Mouse (Mus musculus) lung, postnatal 0 days (tissue): ENCODE measurements around the gene Polr1d. TPM values are rescaled to one million over a fixed set of nuclear protein-coding genes. Genes with fewer than 3 reads are reported as not detected.

Experiments
- ATAC-seq: fragments of 200-750 bp; cut with Nextera tagmentation; 2 replicates; pipeline ENCODE4 v1.8.0; 2017; ENCODE audit warnings: moderate library complexity
- DNase-seq: peaks from one replicate; pipeline ENCODE4 v3.0.0-alpha.2; 2016; ENCODE audit warnings: low spot score
- H3K27ac ChIP-seq: fragments of 300-500 bp; sonication (generic); 2 replicates; pipeline ENCODE4 v1.5.1; 2014; ENCODE audit warnings: antibody characterized with exemption, mild to moderate bottlenecking, low read length, mixed read lengths
- H3K27me3 ChIP-seq: fragments of 300-500 bp; sonication (generic); replicated peaks from 2 replicates; pipeline ENCODE4 v1.6.1; 2014; ENCODE audit warnings: low read length, mixed read lengths; ENCODE audit not compliant: insufficient read depth
- H3K36me3 ChIP-seq: fragments of 300-500 bp; sonication (generic); 2 replicates; pipeline ENCODE4 v1.6.1; 2014; ENCODE audit warnings: low read length, mixed read lengths; ENCODE audit not compliant: insufficient read depth
- H3K4me1 ChIP-seq: fragments of 300-500 bp; sonication (generic); 2 replicates; pipeline ENCODE4 v1.6.1; 2014; ENCODE audit warnings: antibody characterized with exemption, low read depth, low read length, mixed read lengths; ENCODE audit not compliant: insufficient read depth
- H3K4me2 ChIP-seq: fragments of 300-500 bp; sonication (generic); replicated peaks from 2 replicates; pipeline ENCODE4 v1.6.1; 2014; ENCODE audit warnings: low read depth, mild to moderate bottlenecking, low read length, moderate library complexity, mixed read lengths
- H3K4me3 ChIP-seq: fragments of 300-500 bp; sonication (generic); 2 replicates; pipeline ENCODE4 v1.5.1; 2014; ENCODE audit warnings: low read depth, low read length
- H3K9ac ChIP-seq: fragments of 300-500 bp; sonication (generic); replicated peaks from 2 replicates; pipeline ENCODE4 v1.6.1; 2014; ENCODE audit warnings: low read depth, mild to moderate bottlenecking
- H3K9me3 ChIP-seq: fragments of 300-500 bp; sonication (generic); 2 replicates; pipeline ENCODE4 v1.6.1; 2016; ENCODE audit warnings: low read length, mixed read lengths
- CTCF ChIP-seq: IDR thresholded peaks from 2 replicates; pipeline ENCODE4 v1.5.1; 2016; ENCODE audit warnings: antibody characterized with exemption, mild to moderate bottlenecking
- EP300 ChIP-seq: IDR thresholded peaks from 2 replicates; pipeline ENCODE4 v1.6.1; 2016; ENCODE audit warnings: antibody characterized with exemption, mild to moderate bottlenecking, control low read depth
- WGBS: fragments of 180-500 bp; shearing (Covaris S2); extraction: QIAGEN DNeasy Blood & Tissue Kit; methylation state at CpG from one replicate; pipeline ENCODE4 v1.1.7; 2014; 5-methylcytosine and 5-hydroxymethylcytosine counted together
- polyA plus RNA-seq: library from polyadenylated mRNA; unstranded; fragments of >200 nt; fragmentation: Nextera tagmentation; extraction: Ambion mirVana; gene quantifications from 2 replicates; pipeline ENCODE4 v1.2.1, GENCODE M21; 2015

Gene Polr1d
- polyA plus RNA-seq, 1 experiment from 2014 or later = 106 TPM

DNA sequence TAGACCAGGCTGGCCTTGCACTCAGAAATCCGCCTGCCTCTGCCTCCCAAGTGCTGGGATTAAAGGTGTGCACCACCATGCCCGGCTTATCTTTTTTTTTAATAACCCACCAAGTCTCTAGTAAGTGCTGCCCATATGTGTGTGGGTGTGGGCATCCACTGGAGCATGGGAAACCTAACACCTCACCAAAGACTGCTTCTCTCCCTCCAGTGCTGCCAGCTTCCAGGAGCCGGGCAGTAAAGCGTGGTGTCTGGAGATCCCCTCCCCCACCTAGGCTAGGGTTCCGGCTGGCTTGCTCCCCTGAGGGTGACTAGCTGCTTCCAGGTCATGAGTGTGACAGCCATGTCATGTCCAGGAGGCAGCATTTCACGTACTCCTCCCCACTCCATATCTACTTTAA lies 25.4 kb downstream of the Polr1d start:
- ATAC-seq = no peak
- no peak overlapping the region for H3K27ac ChIP-seq
- H3K4me2 ChIP-seq = no peak overlapping the region
- no peak overlapping the region for H3K4me3 ChIP-seq
- H3K9ac ChIP-seq = no peak overlapping the region
- no peaks in the 10 kb centered on the region for H3K4me1 ChIP-seq
- DNase-seq = no peak
- WGBS = 91% methylated on average over 6 of the region's 6 CpGs
- TF ChIP-seq EP300 (no peak), CTCF (no peak)
- H3K9me3 ChIP-seq = no peaks in the 10 kb centered on the region
- H3K27me3 ChIP-seq = no peaks in the 10 kb centered on the region
- H3K36me3 ChIP-seq = no peaks in the 10 kb centered on the region

DNA sequence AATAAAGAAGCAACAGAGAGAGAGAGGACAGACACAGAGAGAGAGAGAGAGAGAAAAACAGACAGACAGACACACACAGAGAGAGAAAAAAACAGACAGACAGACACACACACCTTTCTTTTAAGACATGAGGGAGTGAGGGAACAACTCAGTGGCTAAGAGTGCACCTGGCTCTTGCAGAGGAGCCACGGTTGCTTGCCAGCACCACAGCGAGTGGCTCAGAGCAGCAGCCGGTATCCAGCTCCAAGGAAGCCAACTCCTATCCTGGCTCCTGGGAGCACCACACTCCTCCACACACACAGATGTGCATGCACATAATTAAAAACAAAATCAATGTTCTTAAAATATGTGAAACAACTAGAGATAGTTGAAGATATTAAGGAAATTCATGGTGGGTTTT lies 30.4 kb downstream of the Polr1d start:
- H3K36me3 ChIP-seq = peaks cover 7% of the 10 kb centered on the region; the same call in 1 of the 2 replicates

DNA sequence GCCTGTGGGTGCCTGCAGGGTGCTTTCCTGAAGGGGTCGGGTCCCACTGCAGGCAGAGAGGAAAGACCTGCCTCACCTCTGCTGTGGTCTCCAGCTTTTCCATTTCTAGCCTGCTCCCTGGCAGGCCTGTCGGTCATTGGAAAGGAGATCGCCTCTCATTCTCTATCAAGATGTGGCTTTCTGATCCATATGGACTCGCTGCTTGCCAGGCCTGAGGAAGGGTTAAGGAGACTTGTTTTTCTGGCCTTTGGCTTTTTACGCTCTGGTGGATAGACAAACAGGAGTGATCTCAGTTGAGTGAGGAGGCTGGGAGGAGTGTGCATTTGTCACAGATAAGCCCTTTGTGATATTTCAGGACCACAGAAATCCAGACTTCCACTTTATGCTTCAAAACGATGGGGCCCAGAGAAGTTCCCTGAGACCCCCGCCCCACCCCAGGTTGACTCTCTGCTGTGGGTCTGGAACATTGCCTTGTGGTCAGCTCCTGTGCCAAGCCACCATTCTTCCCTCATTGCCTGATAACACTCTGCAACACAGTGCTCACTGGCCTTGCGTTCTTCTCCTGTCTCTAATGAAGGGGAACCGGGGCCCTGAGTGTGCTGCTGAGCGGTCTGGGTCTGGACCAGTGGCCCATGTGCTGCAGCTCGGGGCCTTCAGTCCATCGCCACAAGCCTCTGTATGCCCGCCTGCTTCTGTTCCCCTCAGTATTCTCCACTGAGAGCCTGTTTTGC lies 32.2 kb downstream of the Polr1d start:
- Histone ChIP-seq H3K27me3 (no peaks in the 10 kb centered on the region), H3K36me3 (peaks cover 7% of the 10 kb centered on the region; the same call in 1 of the 2 replicates), H3K4me1 (no peaks in the 10 kb centered on the region), H3K9me3 (no peaks in the 10 kb centered on the region), H3K9ac (no peak overlapping the region), H3K4me3 (no peak overlapping the region), H3K27ac (no peak overlapping the region), H3K4me2 (no peak overlapping the region)
- ATAC-seq = no peak
- WGBS = 87% methylated on average over 13 of the region's 13 CpGs
- TF ChIP-seq EP300 (no peak), CTCF (no peak)
- no peak for DNase-seq

More for the DNA sequence above, 30.4 kb downstream of the Polr1d start:
- TF ChIP-seq EP300 (no peak), CTCF (no peak)
- Histone ChIP-seq H3K9ac (no peak overlapping the region), H3K4me1 (no peaks in the 10 kb centered on the region), H3K4me2 (no peak overlapping the region), H3K27me3 (no peaks in the 10 kb centered on the region), H3K27ac (no peak overlapping the region), H3K9me3 (no peaks in the 10 kb centered on the region), H3K4me3 (no peak overlapping the region)
- DNase-seq (no peak), ATAC-seq (no peak)
- whole genome bisulfite sequencing = 92% methylated on average over 3 of the region's 3 CpGs

DNA sequence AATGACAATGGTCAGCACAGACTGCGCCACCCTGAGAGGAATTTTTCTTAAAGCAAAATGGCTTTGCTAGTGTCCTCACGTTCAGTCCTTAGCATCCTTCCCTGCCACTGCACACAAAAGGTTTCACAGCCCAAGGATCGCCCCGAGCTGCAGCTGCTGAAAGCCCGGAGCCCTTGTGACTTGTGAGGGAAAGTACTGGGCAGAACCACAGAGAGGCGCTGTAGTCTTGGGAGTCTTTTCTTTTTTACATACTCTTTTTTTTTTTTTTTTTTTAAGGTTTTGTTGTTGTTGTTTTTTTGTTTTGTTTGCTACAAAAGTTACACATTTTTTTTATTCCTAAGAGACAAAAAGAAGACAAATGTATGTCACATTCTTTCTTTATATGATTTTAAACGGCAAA lies 37.9 kb downstream of the Polr1d start:
- H3K27me3 ChIP-seq = no peaks in the 10 kb centered on the region
- ATAC-seq (no peak), DNase-seq (no peak)
- H3K27ac ChIP-seq = no peak overlapping the region
- no peak overlapping the region for H3K4me2 ChIP-seq
- no peaks in the 10 kb centered on the region for H3K4me1 ChIP-seq
- no peak overlapping the region for H3K9ac ChIP-seq
- no peak for TF ChIP-seq EP300
- no peak for TF ChIP-seq CTCF
- peaks cover 7% of the 10 kb centered on the region; the same call in 1 of the 2 replicates for H3K36me3 ChIP-seq
- H3K9me3 ChIP-seq = no peaks in the 10 kb centered on the region
- WGBS = 80% methylated on average over 7 of the region's 7 CpGs
- H3K4me3 ChIP-seq = no peak overlapping the region

DNA sequence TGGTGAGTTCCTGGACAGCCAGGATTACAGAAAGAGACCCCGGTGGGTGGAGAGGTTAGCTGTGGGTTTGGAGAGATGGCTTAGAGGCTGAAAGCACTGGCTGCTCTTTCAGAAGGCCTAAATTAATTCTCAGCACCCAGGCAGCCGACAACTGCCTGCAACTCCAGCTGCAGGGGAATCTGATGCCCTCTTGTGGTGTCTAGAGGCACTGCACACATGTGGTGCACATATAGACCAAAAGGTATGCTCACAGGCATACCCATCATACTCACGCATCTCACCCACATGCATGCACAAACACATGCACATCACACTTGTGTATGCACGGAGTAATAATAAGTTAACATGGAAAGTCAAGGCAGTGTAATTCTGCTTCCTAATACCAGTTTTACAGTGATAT lies 38.8 kb downstream of the Polr1d start:
- ATAC-seq = no peak
- 99% methylated on average over 4 of the region's 4 CpGs for WGBS
- H3K9me3 ChIP-seq = no peaks in the 10 kb centered on the region
- peaks cover 7% of the 10 kb centered on the region; the same call in 1 of the 2 replicates for H3K36me3 ChIP-seq
- no peak for DNase-seq
- no peak overlapping the region for H3K27ac ChIP-seq
- H3K27me3 ChIP-seq = no peaks in the 10 kb centered on the region
- no peaks in the 10 kb centered on the region for H3K4me1 ChIP-seq
- H3K4me2 ChIP-seq = no peak overlapping the region
- H3K4me3 ChIP-seq = no peak overlapping the region
- no peak overlapping the region for H3K9ac ChIP-seq
- TF ChIP-seq EP300 = no peak
- TF ChIP-seq CTCF = peak; percentile 47

DNA sequence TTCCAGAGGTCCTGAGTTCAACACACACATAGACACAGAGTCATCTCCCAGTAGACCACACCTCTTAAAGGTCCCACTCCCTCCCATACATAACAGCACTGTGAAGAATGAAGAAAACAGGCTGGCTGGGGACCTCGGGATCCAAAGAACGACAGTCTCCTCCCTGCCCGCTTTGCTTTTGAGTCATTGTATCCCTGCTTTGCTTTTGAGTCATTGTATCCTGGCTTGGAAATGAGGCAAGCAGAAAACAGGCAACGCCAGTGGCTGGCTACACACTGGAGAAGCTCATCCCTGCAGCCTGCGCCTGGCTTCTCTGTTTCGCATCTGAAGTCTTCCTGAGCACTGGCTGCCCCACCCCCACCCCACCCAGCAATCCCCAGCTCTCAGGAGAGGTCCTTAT lies 40.2 kb downstream of the Polr1d start:
- no peak overlapping the region for H3K4me2 ChIP-seq
- H3K4me3 ChIP-seq = no peak overlapping the region
- H3K27me3 ChIP-seq = no peaks in the 10 kb centered on the region
- H3K9ac ChIP-seq = no peak overlapping the region
- ATAC-seq (no peak), DNase-seq (no peak)
- no peak for TF ChIP-seq CTCF
- TF ChIP-seq EP300 = no peak
- no peaks in the 10 kb centered on the region for H3K9me3 ChIP-seq
- H3K4me1 ChIP-seq = no peaks in the 10 kb centered on the region
- H3K36me3 ChIP-seq = no peaks in the 10 kb centered on the region
- WGBS = 37% methylated on average over 6 of the region's 6 CpGs
- H3K27ac ChIP-seq = no peak overlapping the region
